Mouse (Mus musculus) embryonic facial prominence, embryonic 11.5 days (tissue): ENCODE data around the gene Nup107. TPM values are rescaled to one million over a fixed set of nuclear protein-coding genes. Genes with fewer than 3 reads are reported as not detected.

Experiments
- ATAC-seq: fragments of 200-750 bp; cut with Nextera tagmentation; replicated peaks from 2 replicates; pipeline ENCODE4 v1.8.0; 2017; ENCODE audit warnings: low read depth; ENCODE audit not compliant: insufficient number of reproducible peaks, low FRiP score, low TSS enrichment
- DNase-seq: peaks from one replicate; pipeline ENCODE4 v3.0.0-alpha.2; 2015; ENCODE audit warnings: low spot score
- H3K27ac ChIP-seq: fragments of 300-500 bp; sonication (generic); replicated peaks from 2 replicates; pipeline ENCODE4 v1.5.1; 2014; ENCODE audit warnings: mild to moderate bottlenecking, low read depth, low read length, control low read depth
- H3K27me3 ChIP-seq: fragments of 300-500 bp; sonication (generic); 2 replicates; pipeline ENCODE4 v1.6.1; 2014; ENCODE audit warnings: mild to moderate bottlenecking, low read length, moderate library complexity, mixed read lengths; ENCODE audit not compliant: control insufficient read depth, insufficient read depth
- H3K36me3 ChIP-seq: fragments of 300-500 bp; sonication (generic); replicated peaks from 2 replicates; pipeline ENCODE4 v1.6.1; 2014; ENCODE audit warnings: low read depth, mild to moderate bottlenecking, low read length, moderate library complexity, mixed read lengths; ENCODE audit not compliant: control insufficient read depth, insufficient read depth
- H3K4me1 ChIP-seq: fragments of 300-500 bp; sonication (generic); 2 replicates; pipeline ENCODE4 v1.6.1; 2014; ENCODE audit warnings: low read length, mixed read lengths; ENCODE audit not compliant: control insufficient read depth, insufficient read depth
- H3K4me2 ChIP-seq: fragments of 300-500 bp; sonication (generic); 2 replicates; pipeline ENCODE4 v1.6.1; 2014; ENCODE audit warnings: low read depth, mild to moderate bottlenecking, control low read depth, low read length, moderate library complexity
- H3K4me3 ChIP-seq: fragments of 300-500 bp; sonication (generic); 2 replicates; pipeline ENCODE4 v1.5.1; 2014; ENCODE audit warnings: low read depth, low read length, control low read depth
- H3K9ac ChIP-seq: fragments of 300-500 bp; sonication (generic); replicated peaks from 2 replicates; pipeline ENCODE4 v1.6.1; 2014; ENCODE audit warnings: mild to moderate bottlenecking, control low read depth, low read length
- H3K9me3 ChIP-seq: fragments of 300-500 bp; sonication (generic); replicated peaks from 2 replicates; pipeline ENCODE4 v1.6.1; 2016; ENCODE audit warnings: mild to moderate bottlenecking, low read length, inconsistent platforms, mixed read lengths; ENCODE audit not compliant: control insufficient read depth
- WGBS: fragments of 180-500 bp; shearing (Covaris S2); extraction: QIAGEN DNeasy Blood & Tissue Kit; methylation state at CpG from one replicate; pipeline ENCODE4 v1.1.7; 2014; 5-methylcytosine and 5-hydroxymethylcytosine counted together
- polyA plus RNA-seq: library from polyadenylated mRNA; unstranded; fragments of >200 nt; fragmentation: Nextera tagmentation; extraction: Ambion mirVana; gene quantifications from 2 replicates; pipeline ENCODE4 v1.2.1, GENCODE M21; 2014

Nup107 gene
- polyA plus RNA-seq, 1 experiment from 2014 or later, result 122 TPM

DNA sequence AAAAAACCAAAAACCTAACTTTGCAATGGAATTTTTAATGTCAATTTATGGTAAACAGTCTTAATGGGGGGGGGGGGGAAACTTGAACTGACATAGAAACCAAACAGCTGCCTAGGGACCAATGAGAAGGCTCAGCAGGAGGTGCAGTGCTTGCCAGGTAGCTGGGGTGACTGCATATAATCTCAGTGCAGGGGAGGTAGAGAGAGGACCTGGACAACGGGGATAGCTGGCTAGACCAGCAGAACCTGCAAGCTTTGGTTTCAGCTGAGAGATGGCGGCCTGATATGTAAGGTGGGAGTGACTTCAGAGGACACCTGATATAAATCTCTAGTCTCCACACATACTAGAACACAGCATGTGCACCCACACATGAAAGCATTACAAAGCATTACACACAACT, 20.0 kb upstream of the Nup107 start:
- Histone ChIP-seq H3K4me1 (no peaks in the 10 kb centered on the region), H3K27me3 (no peaks in the 10 kb centered on the region), H3K9ac (no peak overlapping the region), H3K36me3 (no peaks in the 10 kb centered on the region; the same call in 1 of the 2 replicates), H3K27ac (no peak overlapping the region), H3K4me3 (no peak overlapping the region), H3K9me3 (no peaks in the 10 kb centered on the region), H3K4me2 (no peak overlapping the region)
- DNase-seq (no peak), ATAC-seq (no peak)
- 100% methylated on average over 2 of the region's 2 CpGs for WGBS

DNA sequence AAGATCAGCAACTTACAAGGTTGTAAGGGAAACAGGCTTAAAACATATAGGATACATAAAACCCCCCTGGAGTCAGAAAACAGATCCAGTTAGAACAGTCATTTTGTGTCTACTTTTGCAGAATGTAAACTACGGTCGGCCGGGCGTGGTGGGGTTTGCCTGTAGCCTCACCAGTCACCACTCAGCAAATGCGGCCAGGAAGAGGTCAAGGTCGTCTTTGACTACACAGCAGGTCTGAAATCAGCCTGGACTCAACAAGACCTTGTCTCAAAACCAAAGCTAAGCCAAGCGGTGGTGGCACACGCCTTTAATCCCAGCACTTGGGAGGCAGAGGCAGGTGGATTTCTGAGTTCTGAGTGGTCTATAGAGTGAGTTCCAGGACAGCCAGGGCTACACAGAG, 19.1 kb upstream of the Nup107 start:
- DNase-seq (no peak), ATAC-seq (no peak)
- WGBS, result 92% methylated on average over 8 of the region's 8 CpGs
- Histone ChIP-seq H3K9ac (no peak overlapping the region), H3K36me3 (no peaks in the 10 kb centered on the region; the same call in 1 of the 2 replicates), H3K4me2 (no peak overlapping the region), H3K27ac (no peak overlapping the region), H3K4me3 (no peak overlapping the region), H3K27me3 (no peaks in the 10 kb centered on the region), H3K4me1 (no peaks in the 10 kb centered on the region), H3K9me3 (no peaks in the 10 kb centered on the region)

DNA sequence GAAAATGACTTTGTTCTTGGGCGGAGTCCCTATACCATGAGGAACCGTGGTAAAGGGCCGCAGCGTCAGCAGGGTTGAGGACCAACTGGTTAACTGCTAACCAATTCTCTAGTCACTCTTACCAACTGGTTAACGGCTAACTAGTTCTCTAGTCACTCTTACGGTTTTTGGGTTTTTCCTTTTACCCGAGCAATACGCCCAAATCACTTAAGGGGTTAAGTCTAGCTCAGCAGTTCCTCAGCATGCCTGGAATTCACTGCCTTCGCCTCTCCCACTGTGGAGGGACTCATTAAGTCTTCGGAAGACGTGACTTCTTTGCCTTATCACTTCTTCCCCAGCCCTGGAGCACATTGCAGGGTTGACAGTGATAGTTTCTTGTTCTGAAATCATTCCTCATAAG, 18.0 kb upstream of the Nup107 start:
- Histone ChIP-seq H3K4me3 (no peak overlapping the region), H3K4me2 (no peak overlapping the region), H3K27ac (no peak overlapping the region), H3K9me3 (no peaks in the 10 kb centered on the region), H3K9ac (no peak overlapping the region), H3K36me3 (no peaks in the 10 kb centered on the region), H3K27me3 (no peaks in the 10 kb centered on the region), H3K4me1 (no peaks in the 10 kb centered on the region)
- WGBS, result 82% methylated on average over 11 of the region's 11 CpGs
- DNase-seq (no peak), ATAC-seq (no peak)

- Histone ChIP-seq H3K27ac (no peak overlapping the region), H3K4me1 (no peaks in the 10 kb centered on the region), H3K4me2 (no peak overlapping the region), H3K27me3 (no peaks in the 10 kb centered on the region), H3K9me3 (no peaks in the 10 kb centered on the region), H3K9ac (no peak overlapping the region), H3K36me3 (no peaks in the 10 kb centered on the region), H3K4me3 (no peak overlapping the region)
- no peak for DNase-seq
- WGBS, result 91% methylated on average over 6 of the region's 6 CpGs
- ATAC-seq, result no peak
Observed at GRCm38 (mm10) chr10:117808068-117808467, 15.6 kb upstream of the Nup107 start.

- no peak overlapping the region for H3K4me3 ChIP-seq
- 56% methylated on average over 9 of the region's 9 CpGs for WGBS
- ATAC-seq, result no peak
- no peak for DNase-seq
- H3K9ac ChIP-seq, result no peak overlapping the region
- H3K9me3 ChIP-seq, result no peaks in the 10 kb centered on the region
- no peaks in the 10 kb centered on the region for H3K4me1 ChIP-seq
- H3K36me3 ChIP-seq, result no peaks in the 10 kb centered on the region
- H3K4me2 ChIP-seq, result no peak overlapping the region
- H3K27me3 ChIP-seq, result no peaks in the 10 kb centered on the region
- H3K27ac ChIP-seq, result no peak overlapping the region
Observed at GRCm38 (mm10) chr10:117805919-117806318, 13.4 kb upstream of the Nup107 start.

- Histone ChIP-seq H3K27me3 (no peaks in the 10 kb centered on the region), H3K4me2 (no peak overlapping the region), H3K27ac (no peak overlapping the region), H3K9ac (no peak overlapping the region), H3K36me3 (no peaks in the 10 kb centered on the region), H3K4me1 (no peaks in the 10 kb centered on the region), H3K4me3 (no peak overlapping the region), H3K9me3 (no peaks in the 10 kb centered on the region)
- WGBS, result 90% methylated on average over 31 of the region's 31 CpGs
- DNase-seq (no peak), ATAC-seq (no peak)
Observed at GRCm38 (mm10) chr10:117803870-117804850, 11.7 kb upstream of the Nup107 start.

- Histone ChIP-seq H3K4me3 (no peak overlapping the region), H3K27me3 (no peaks in the 10 kb centered on the region), H3K27ac (no peak overlapping the region), H3K9me3 (no peaks in the 10 kb centered on the region), H3K9ac (no peak overlapping the region), H3K4me2 (no peak overlapping the region), H3K4me1 (no peaks in the 10 kb centered on the region), H3K36me3 (no peaks in the 10 kb centered on the region)
- ATAC-seq (no peak), DNase-seq (no peak)
- WGBS, result 93% methylated on average over 9 of the region's 9 CpGs
Observed at GRCm38 (mm10) chr10:117801886-117802285, 9.4 kb upstream of the Nup107 start.

- H3K9ac ChIP-seq, result no peak overlapping the region
- WGBS, result 92% methylated on average over 11 of the region's 11 CpGs
- no peaks in the 10 kb centered on the region for H3K36me3 ChIP-seq
- no peaks in the 10 kb centered on the region for H3K4me1 ChIP-seq
- H3K4me2 ChIP-seq, result no peak overlapping the region
- ATAC-seq, result no peak
- no peak overlapping the region for H3K27ac ChIP-seq
- no peaks in the 10 kb centered on the region for H3K9me3 ChIP-seq
- no peak overlapping the region for H3K4me3 ChIP-seq
- H3K27me3 ChIP-seq, result no peaks in the 10 kb centered on the region
- DNase-seq, result no peak
Observed at GRCm38 (mm10) chr10:117799806-117800205, 7.3 kb upstream of the Nup107 start.
